Mouse (Mus musculus) thymus, adult 2 months (tissue): Measurements from ENCODE around the gene Cmtm5.

ENCODE experiments used
- CTCF ChIP-seq: fragments of 200-500 bp; IDR thresholded peaks from 2 replicates; pipeline ENCODE4 v1.5.1; 2012; ENCODE audit warnings: mild to moderate bottlenecking, control low read depth, low read length, moderate library complexity, borderline replicate concordance; ENCODE audit not compliant: control insufficient read depth, poor library complexity, insufficient read depth; ENCODE audit errors: extremely low read depth
- POLR2A ChIP-seq: fragments of 200-500 bp; IDR thresholded peaks from 2 replicates; pipeline ENCODE4 v1.6.1; 2012; ENCODE audit warnings: mild to moderate bottlenecking, low read length, control low read depth, moderate library complexity; ENCODE audit not compliant: control insufficient read depth, poor library complexity, insufficient read depth; ENCODE audit errors: extremely low read depth

DNA sequence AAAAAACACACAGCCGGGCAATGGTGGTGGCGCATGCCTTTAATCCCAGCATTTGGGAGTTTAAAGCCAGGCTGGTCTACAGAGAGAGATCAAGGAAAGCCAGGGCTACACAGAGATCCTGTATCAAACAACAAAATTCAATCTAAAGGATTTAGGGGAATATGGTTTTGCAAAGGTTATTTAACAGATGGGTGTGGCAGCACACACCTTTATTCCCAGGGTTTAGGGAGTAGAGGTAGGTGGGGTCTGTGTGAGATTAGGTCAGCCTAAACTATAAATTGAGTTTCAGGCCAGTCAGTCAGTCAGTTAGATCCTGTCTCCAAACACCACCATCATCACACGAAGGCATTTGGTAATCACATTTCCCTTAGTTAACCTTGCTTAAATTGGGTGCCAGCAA, 43.9 kb upstream of the Cmtm5 start, which contains the start of gene Pabpn1:
- no peak for TF ChIP-seq CTCF
- no peak for TF ChIP-seq POLR2A
